Mouse (Mus musculus) cerebellum, adult 9-11 months (tissue): ENCODE data around the gene Oas1h.
"Not testable (repeated sequence)": the region's sequence is repeated elsewhere in the genome, so short reads cannot be mapped to it uniquely, and the experiment has no call there.

Source experiments
- DNase-seq: peaks from one replicate; pipeline ENCODE4 v3.0.0; 2022

Gene Oas1h

DNA sequence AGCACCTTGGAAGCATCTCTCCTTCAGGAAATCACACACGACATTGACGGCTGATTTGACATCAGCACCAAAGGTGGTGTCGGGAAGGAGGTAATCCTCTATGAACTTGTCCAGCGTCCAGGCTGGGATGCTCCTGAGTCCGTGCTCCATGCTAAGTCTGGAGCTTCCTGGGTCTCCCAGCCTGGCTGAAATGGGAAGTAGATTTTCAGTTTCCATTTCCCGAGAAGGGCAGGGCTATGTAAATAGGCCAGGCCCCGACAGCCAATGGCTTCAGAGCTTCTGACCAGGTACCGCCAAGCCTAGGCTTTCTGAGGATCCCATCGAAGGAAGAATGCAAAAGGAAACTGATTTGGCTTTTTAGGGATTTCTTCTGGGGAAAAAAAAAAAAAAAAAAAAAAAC is 26.2 kb downstream of the Oas1h start, which contains the start of gene Oas1g:
TSS of gene Oas1g (minus strand) at position 201 of the 400 bp plus-strand sequence.
- not testable (repeated sequence) for DNase-seq

DNA sequence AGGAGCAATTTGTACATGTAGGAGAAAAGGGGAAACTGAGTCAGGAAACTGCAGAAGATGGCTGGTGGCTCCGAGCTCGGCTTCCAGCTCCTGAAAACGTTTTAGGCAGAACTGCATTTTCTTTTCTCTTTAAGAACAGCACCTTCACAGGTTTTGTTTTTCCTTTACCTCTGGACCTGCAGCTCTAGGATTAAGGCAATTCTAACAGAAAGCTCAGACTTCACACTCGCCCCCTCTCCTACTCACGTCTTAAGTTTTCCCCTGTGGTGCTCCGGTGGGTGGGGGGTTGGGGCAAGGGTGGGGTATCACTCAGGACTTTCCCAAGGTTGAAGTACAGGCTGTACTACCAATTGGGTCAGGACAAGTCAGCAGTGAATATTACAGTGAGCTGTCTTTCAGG is 26.6 kb downstream of the Oas1h start:
- DNase-seq = no peak

DNA sequence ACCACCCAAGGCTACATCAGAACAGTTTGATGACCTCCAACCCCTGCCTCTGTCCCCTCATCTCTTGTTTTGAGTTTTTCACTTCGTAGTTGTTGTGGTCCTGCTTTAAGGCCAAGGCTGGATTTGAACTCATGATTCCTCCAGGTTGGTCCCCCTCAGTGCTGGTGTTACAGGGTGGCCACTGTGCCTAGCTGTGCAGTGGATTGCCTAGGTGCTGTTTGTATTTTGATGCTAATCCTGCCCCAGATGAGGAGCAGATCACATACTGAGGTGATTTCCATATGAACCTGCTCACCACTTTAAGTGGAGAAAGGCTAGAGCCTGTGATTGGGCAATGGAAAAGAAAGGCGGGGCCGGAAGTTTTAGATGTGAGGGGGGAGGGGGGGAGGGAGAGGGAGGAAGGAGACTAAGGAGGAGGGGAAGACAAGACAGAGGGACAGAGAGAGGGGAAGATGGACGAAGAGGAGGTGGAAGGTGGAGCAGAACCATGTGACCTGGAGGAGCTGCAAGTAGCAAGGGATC is 27.1 kb downstream of the Oas1h start:
- not testable (repeated sequence) for DNase-seq

GRCm38 (mm10) chr5:120890026-120890425 is 28.8 kb downstream of the Oas1h start:
- DNase-seq = no peak

- no peak for DNase-seq
Observed at GRCm38 (mm10) chr5:120890991-120891390, 29.8 kb downstream of the Oas1h start.

- DNase-seq = not testable (repeated sequence)
Observed at GRCm38 (mm10) chr5:120891566-120892242, 30.5 kb downstream of the Oas1h start.

- DNase-seq = no peak
Observed at GRCm38 (mm10) chr5:120892243-120892660, 31.0 kb downstream of the Oas1h start.

DNA sequence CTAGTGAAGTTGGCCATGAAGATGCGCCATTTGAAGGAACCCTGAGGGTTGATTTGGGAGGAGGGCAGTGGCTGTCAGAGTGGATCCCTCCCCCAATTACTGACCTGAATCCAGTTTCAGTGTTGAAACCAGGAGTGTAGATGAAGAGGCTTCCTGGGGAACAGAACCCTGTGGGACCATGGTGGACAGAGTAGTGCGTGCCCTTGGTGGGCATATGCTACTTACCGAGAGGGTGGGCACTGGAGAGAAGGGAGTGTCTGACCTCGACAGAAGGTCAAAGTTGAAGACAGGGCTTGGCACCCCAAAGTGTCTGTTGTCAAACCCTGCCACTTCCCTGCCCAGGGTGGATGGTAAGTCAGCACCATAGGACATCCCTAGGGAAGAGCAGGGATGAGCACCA is 32.6 kb downstream of the Oas1h start:
- DNase-seq = not testable (repeated sequence)

- DNase-seq = not testable (repeated sequence)
Observed at GRCm38 (mm10) chr5:120894692-120895091, 33.5 kb downstream of the Oas1h start.

GRCm38 (mm10) chr5:120895231-120895900 is 34.1 kb downstream of the Oas1h start:
- no peak for DNase-seq

- DNase-seq = no peak
Observed at GRCm38 (mm10) chr5:120898307-120898706, 37.1 kb downstream of the Oas1h start.

GRCm38 (mm10) chr5:120898726-120899125 is 37.5 kb downstream of the Oas1h start:
- DNase-seq = no peak

DNA sequence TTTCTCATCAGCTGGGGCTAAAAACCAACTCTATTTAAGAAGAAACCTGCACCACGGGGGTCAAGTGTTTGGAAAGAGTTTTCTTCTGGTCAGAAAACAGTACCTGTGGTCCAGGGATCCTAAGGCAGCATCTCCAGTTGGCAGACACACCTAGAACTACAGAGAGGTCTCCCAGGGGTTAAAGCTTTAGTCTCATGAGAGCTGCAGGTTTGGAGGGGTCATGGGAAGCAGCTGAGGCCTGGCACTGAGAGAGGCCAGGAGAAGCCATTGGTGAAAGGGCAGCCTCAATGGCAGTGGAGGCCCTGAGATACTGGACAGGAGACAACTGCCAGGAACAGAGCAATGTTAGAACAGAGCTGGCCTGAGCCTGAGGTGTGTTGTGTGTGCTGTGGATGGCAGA is 39.4 kb downstream of the Oas1h start:
- no peak for DNase-seq

GRCm38 (mm10) chr5:120902056-120902455 is 40.8 kb downstream of the Oas1h start:
- no peak for DNase-seq

DNA sequence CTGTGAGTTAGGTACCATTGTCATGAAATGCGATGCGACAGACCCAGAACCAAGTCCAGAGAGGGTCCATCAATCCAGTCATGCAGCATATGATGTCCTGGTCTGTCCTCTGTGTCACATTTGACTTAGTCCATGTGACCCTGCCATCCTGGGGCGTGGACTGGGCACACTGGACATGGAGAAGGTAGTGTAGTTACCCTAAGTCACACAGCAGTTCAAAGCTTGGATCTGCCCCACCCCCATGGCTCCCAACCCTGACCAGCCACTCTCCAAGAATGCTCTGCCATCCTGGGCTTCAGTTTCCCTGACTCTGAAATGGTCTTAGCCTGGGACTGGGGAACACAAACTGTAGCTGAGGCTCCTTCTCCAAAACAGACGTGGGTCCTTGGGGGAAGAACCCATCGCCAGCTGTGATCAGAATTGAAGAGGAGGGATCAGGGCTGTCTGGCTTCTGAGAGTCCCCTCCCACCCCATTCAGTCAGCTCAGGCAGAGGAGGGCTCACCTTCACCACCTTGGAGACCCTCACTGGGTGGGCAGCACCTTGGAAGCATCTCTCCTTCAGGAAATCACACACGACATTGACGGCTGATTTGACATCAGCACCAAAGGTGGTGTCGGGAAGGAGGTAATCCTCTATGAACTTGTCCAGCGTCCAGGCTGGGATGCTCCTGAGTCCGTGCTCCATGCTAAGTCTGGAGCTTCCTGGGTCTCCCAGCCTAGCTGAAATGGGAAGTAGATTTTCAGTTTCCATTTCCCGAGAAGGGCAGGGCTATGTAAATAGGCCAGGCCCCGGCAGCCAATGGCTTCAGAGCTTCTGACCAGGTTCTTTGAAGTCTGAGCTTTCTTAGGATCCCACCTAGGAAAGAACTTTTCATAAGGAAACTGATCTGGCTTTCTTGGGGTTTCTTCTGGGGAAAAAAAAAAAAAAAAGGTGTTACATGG is 45.8 kb downstream of the Oas1h start, which contains the start of gene Oas1a:
TSS of gene Oas1a (minus strand) at position 731 of the 943 bp plus-strand sequence.
- not testable (repeated sequence) for DNase-seq

DNA sequence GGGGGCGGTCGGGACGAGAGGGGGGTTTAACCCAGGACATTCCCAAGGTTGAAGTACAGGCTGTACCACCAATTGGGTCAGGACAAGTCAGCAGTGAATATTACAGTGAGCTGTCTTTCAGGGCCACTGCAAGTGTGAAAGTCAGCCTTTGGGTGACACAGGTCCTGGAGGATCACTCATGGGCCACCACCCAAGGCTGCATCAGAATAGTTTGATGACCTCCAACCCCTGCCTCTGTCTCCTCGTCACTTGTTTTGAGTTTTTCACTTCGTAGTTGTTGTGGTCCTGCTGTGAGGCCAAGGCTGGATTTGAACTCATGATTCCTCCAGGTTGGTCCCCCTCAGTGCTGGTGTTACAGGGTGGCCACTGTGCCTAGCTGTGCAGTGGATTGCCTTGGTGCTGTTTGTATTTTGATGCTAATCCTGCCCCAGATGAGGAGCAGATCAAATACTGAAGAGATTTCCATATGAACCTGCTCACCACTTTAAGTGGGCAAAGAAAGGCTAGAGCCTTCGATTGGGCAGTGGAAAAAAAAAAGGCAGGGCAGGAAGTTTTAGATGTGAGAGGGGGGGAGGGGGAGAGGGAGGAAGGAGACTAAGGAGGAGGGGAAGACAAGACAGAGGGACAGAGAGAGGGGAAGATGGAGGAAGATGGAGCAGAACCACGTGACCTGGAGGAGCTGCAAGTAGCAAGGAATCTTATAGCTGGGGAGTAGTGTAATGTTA is 47.1 kb downstream of the Oas1h start:
- no peak for DNase-seq

- not testable (repeated sequence) for DNase-seq
Observed at GRCm38 (mm10) chr5:120914204-120914603, 53.0 kb downstream of the Oas1h start, which contains the start of gene Oas1d. TSS of gene Oas1d (plus strand) at chr5:120914536.

DNA sequence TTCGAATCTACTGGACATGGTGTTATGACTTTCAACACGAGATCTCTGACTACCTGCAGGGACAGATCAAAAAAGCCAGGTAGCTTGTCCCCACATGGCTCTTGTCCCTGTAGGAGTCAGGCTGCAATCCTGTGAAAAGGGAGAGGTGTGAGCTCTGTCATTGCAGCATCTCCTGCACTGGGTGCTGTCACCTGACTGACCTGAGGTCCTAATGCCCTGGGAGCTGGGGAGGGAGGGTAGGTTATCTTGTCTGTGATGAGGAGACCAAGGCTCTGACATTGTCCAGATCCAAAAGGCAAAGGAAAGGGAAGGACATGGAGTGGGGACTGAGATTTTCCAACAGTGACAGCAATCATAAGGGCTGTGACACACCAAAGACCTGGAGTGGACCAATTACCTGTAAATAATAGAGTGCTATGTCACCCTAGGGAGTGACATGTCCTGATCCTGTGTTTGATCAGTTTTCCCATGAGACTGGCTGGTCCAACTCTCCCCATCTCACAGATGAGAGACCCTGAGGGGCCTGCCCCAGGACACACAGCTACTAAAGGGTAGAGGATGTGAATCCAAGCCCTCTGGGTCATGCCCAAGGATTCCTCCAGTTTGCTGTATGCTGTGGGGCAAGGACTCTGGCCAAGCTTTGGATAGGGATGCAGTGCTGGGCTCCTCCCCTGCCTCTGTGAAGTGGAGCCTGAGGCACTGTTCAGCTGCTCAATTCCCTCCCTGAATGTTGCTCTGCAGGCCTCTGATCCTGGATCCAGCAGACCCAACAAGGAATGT is 58.1 kb downstream of the Oas1h start:
- not testable (repeated sequence) for DNase-seq

GRCm38 (mm10) chr5:120920296-120920695 is 59.1 kb downstream of the Oas1h start:
- DNase-seq = no peak
